14 mouse cellular contexts compared by ENCODE assay signal in genomic region chr3:82359036-82359435, GRCm38 (mm10). TPM values are rescaled to one million over a fixed set of nuclear protein-coding genes. Genes with fewer than 3 reads are reported as not detected.
DNase-seq lines count a peak whose midpoint lies in the region; ATAC-seq lines count a peak whose summit lies in the region.
"Had no signal": no experiment of that assay in that cellular context is flagged by ENCODE, and none has a peak within 500 bp of the region (broad histone marks: within the 10 kb centered on the region; RNA-seq: fewer than 3 reads in every experiment).

No protein-coding gene starts in this region.

- no peak overlapping the region for H3K27ac ChIP-seq in midbrain, embryonic 12.5 days (replicated peaks)
- no peak overlapping the region for H3K27ac ChIP-seq in midbrain, embryonic 10.5 days (replicated peaks)
- H3K27ac ChIP-seq in embryonic facial prominence, embryonic 14.5 days (replicated peaks; ENCODE audit: low read depth, low read length) = no peak overlapping the region
- no peak overlapping the region for H3K27ac ChIP-seq in hindbrain, embryonic 16.5 days (ENCODE audit: low read depth, low read length)
- H3K27ac ChIP-seq in neural tube, embryonic 14.5 days (ENCODE audit: low read depth, low read length) = no peak overlapping the region
- H3K27ac ChIP-seq: liver, embryonic 15.5 days; macrophage had no signal

- no peak overlapping the region for H3K4me3 ChIP-seq in midbrain, embryonic 12.5 days
- no peak overlapping the region for H3K4me3 ChIP-seq in midbrain, embryonic 10.5 days
- H3K4me3 ChIP-seq in embryonic facial prominence, embryonic 14.5 days (ENCODE audit: low read depth, low read length) = no peak overlapping the region
- H3K4me3 ChIP-seq in hindbrain, embryonic 16.5 days (ENCODE audit: low read length) = no peak overlapping the region
- peak overlapping the region; percentile 83; the same call in 1 of the 2 replicates for H3K4me3 ChIP-seq in neural tube, embryonic 14.5 days (ENCODE audit: low read depth, low read length)

- H3K4me1 ChIP-seq in midbrain, embryonic 12.5 days = 0 out of 2 replicates have a peak, but pooled peaks cover 4% of the 10 kb centered on the region
- H3K4me1 ChIP-seq in midbrain, embryonic 10.5 days = peaks cover 14% of the 10 kb centered on the region
- H3K4me1 ChIP-seq in embryonic facial prominence, embryonic 14.5 days (ENCODE audit: control insufficient read depth, insufficient read depth, low read length) = peaks cover 5% of the 10 kb centered on the region; the same call in 1 of the 2 replicates
- H3K4me1 ChIP-seq in hindbrain, embryonic 16.5 days (ENCODE audit: control insufficient read depth, insufficient read depth, low read depth, low read length) = peaks cover 5% of the 10 kb centered on the region
- H3K4me1 ChIP-seq in neural tube, embryonic 14.5 days (ENCODE audit: control insufficient read depth, insufficient read depth, low read length) = no peaks in the 10 kb centered on the region; the same call in 1 of the 2 replicates

- H3K36me3 ChIP-seq in midbrain, embryonic 12.5 days = peaks cover 13% of the 10 kb centered on the region; the same call in 1 of the 2 replicates
- peaks cover 12% of the 10 kb centered on the region for H3K36me3 ChIP-seq in midbrain, embryonic 10.5 days
- peaks cover 6% of the 10 kb centered on the region; the same call in 1 of the 2 replicates for H3K36me3 ChIP-seq in embryonic facial prominence, embryonic 14.5 days (ENCODE audit: control insufficient read depth, insufficient read depth, low read length)
- peaks cover 9% of the 10 kb centered on the region for H3K36me3 ChIP-seq in hindbrain, embryonic 16.5 days (ENCODE audit: control insufficient read depth, insufficient read depth, low read length)
- no peaks in the 10 kb centered on the region for H3K36me3 ChIP-seq in neural tube, embryonic 14.5 days (ENCODE audit: control insufficient read depth, insufficient read depth, low read length)
- H3K36me3 ChIP-seq: liver, embryonic 15.5 days had no signal

- ATAC-seq in midbrain, embryonic 12.5 days (ENCODE audit: low FRiP score, low read depth) = no peak
- ATAC-seq in embryonic facial prominence, embryonic 14.5 days (ENCODE audit: low read depth) = no peak
- ATAC-seq in hindbrain, embryonic 16.5 days = no peak
- ATAC-seq in neural tube, embryonic 14.5 days (ENCODE audit: low read depth) = no peak

- H3K9ac ChIP-seq in midbrain, embryonic 12.5 days (replicated peaks) = no peak overlapping the region
- H3K9ac ChIP-seq in embryonic facial prominence, embryonic 14.5 days (ENCODE audit: low read depth, low read length) = no peak overlapping the region
- no peak overlapping the region for H3K9ac ChIP-seq in hindbrain, embryonic 16.5 days (ENCODE audit: low read depth, low read length)
- no peak overlapping the region for H3K9ac ChIP-seq in neural tube, embryonic 14.5 days (replicated peaks; ENCODE audit: low read depth, low read length)
- H3K9ac ChIP-seq: liver, embryonic 15.5 days had no signal

- intact Hi-C loops in gastrocnemius, postnatal 14 days (cut with DNase I; ENCODE audit: low total_unique reads) = no loop called here

- H3K27me3 ChIP-seq in midbrain, embryonic 12.5 days = no peaks in the 10 kb centered on the region
- H3K27me3 ChIP-seq in midbrain, embryonic 10.5 days (ENCODE audit: low read depth, poor library complexity, severe bottlenecking) = no peaks in the 10 kb centered on the region
- no peaks in the 10 kb centered on the region for H3K27me3 ChIP-seq in embryonic facial prominence, embryonic 14.5 days (replicated peaks; ENCODE audit: control insufficient read depth, insufficient read depth, low read length)
- no peaks in the 10 kb centered on the region; the same call in 1 of the 2 replicates for H3K27me3 ChIP-seq in hindbrain, embryonic 16.5 days (replicated peaks; ENCODE audit: control insufficient read depth, insufficient read depth, low read length)
- no peaks in the 10 kb centered on the region for H3K27me3 ChIP-seq in neural tube, embryonic 14.5 days (ENCODE audit: control insufficient read depth, insufficient read depth, low read length)

- H3K9me3 ChIP-seq in midbrain, embryonic 12.5 days = no peaks in the 10 kb centered on the region
- H3K9me3 ChIP-seq in midbrain, embryonic 10.5 days (replicated peaks) = no peaks in the 10 kb centered on the region
- H3K9me3 ChIP-seq in embryonic facial prominence, embryonic 14.5 days (ENCODE audit: control insufficient read depth, low read length) = no peaks in the 10 kb centered on the region
- no peaks in the 10 kb centered on the region for H3K9me3 ChIP-seq in hindbrain, embryonic 16.5 days (ENCODE audit: control insufficient read depth, low read length)
- H3K9me3 ChIP-seq in neural tube, embryonic 14.5 days (ENCODE audit: control insufficient read depth, low read length) = no peaks in the 10 kb centered on the region
- H3K9me3 ChIP-seq: liver, embryonic 15.5 days had no signal

- peak overlapping the region; percentile 68 for H3K4me2 ChIP-seq in midbrain, embryonic 12.5 days (replicated peaks)
- H3K4me2 ChIP-seq in embryonic facial prominence, embryonic 14.5 days (ENCODE audit: low read depth, low read length) = peak overlapping the region; percentile 88; the same call in 1 of the 2 replicates
- H3K4me2 ChIP-seq in hindbrain, embryonic 16.5 days (ENCODE audit: low read length) = peak overlapping the region; percentile 62
- H3K4me2 ChIP-seq in neural tube, embryonic 14.5 days (ENCODE audit: low read depth, low read length) = peak overlapping the region; percentile 60; the same call in 1 of the 2 replicates

- whole genome bisulfite sequencing in midbrain, embryonic 12.5 days = 91% methylated on average over 8 of the region's 8 CpGs
- 91% methylated on average over 8 of the region's 8 CpGs for WGBS in midbrain, embryonic 10.5 days
- 68% methylated on average over 8 of the region's 8 CpGs for WGBS in embryonic facial prominence, embryonic 14.5 days
- 92% methylated on average over 8 of the region's 8 CpGs for WGBS in hindbrain, embryonic 16.5 days
- WGBS in neural tube, embryonic 14.5 days = 92% methylated on average over 8 of the region's 8 CpGs

- DNase-seq in midbrain, embryonic 10.5 days (ENCODE audit: low spot score) = no peak
- DNase-seq in embryonic facial prominence, embryonic 14.5 days (ENCODE audit: low spot score) = no peak
- no peak for DNase-seq in kidney, postnatal 36 days
- DNase-seq in right cerebral cortex, postnatal 10 days (ENCODE audit: low spot score in 2 of 2) = no peak
- DNase-seq in gastrocnemius, postnatal 14 days = no peak
- DNase-seq: adrenal gland, postnatal 14 days; cerebellum, postnatal 25 days; gastrocnemius, postnatal 36 days; kidney, adult 8-10 months had no signal

RNA-seq across cellular contexts. Expression of gene Map9, which starts 1.2 kb away (rescaled TPM):
- 17.4 and 20.3 TPM in 2 replicates for polyA plus RNA-seq in midbrain, embryonic 12.5 days (2016; fragmentation: Nextera tagmentation; extraction: Ambion mirVana)
- polyA plus RNA-seq in midbrain, embryonic 10.5 days (2016; fragmentation: Nextera tagmentation; extraction: Ambion mirVana) = 6.4 and 7.8 TPM in 2 replicates
- polyA plus RNA-seq in embryonic facial prominence, embryonic 14.5 days (2014; fragmentation: Nextera tagmentation; extraction: Ambion mirVana) = 8.6 and 9.9 TPM in 2 replicates
- 108 and 122 TPM in 2 replicates for polyA plus RNA-seq in hindbrain, embryonic 16.5 days (2015; fragmentation: Nextera tagmentation; extraction: Ambion mirVana)
- polyA plus RNA-seq in neural tube, embryonic 14.5 days (2014; fragmentation: Nextera tagmentation; extraction: Ambion mirVana) = 50.5 and 73.6 TPM in 2 replicates
- 1 to 10 TPM; 1.2 to 1.8 TPM for total RNA-seq in gastrocnemius, postnatal 14 days (2021)
